Mouse (Mus musculus) cerebellum, adult 18-20 months (tissue): Measurements from ENCODE around the gene Pkmyt1.
A peak's percentile ranks its signal among the peaks of the same experiment; 100 is the strongest.

ENCODE experiments used
- DNase-seq, 2 experiments: peaks; one replicate each; pipeline ENCODE4 v3.0.0; 2021

The Pkmyt1 gene

DNA sequence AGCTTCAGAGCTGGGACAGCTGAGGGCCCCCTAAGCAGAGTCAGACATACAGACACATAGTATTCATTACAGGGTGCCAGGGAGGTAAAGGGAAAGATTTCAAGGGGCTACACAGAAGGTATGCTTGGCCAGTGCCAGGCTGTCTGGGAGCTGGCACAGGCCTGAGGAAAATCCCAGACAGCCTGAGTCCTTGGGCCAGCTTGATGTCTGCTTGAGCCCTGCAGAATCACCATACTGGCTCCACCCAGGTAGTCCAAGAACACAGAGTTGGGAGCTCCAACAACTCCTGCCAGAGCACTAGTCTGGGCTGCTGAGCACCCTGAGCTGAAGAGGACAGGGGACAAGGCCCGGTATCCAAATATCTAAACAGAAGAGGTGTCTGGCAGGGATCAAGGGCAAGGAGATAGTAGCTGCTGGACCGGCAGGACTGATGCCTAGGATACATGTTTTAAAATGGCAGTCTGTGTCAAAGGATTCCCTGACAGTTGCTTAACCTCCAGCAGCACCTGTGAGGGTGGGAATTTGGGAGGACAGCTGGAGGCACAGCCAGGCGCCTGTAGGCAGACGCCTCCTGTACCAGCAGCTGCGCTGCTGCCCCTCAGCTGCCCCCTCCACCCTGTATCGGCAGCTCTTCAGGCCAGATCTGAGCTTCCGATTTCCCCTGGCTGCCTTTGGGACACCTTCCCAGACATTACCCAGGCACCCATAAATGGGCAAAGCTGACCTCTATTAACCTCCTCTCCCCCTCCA, 3.6 kb upstream of the Pkmyt1 start, which contains the start of gene 1520401A03Rik:
TSS of gene 1520401A03Rik (minus strand) at position 408 of the 750 bp plus-strand sequence.
- no peak for DNase-seq

DNA sequence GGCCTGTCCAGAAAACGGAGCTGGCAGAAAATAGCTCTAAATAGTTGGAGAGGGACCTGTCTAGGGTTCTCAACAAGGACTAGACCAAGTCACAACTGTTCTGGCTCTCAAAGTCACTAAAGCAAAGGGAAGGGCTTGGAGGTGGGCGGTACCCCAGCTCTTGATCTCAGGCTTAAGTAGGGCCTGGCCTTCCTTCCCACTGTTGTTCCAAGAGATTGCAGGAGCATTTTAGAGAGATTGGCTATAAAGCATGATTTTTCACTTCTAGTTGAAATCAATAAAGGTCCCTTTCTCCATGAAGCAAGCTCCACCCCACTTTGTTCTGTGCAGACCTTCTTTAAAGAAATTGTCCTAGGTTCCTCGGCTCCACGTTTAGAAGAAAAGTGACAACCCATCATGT, 659 bp upstream of the Pkmyt1 start:
- no peak for DNase-seq

DNA sequence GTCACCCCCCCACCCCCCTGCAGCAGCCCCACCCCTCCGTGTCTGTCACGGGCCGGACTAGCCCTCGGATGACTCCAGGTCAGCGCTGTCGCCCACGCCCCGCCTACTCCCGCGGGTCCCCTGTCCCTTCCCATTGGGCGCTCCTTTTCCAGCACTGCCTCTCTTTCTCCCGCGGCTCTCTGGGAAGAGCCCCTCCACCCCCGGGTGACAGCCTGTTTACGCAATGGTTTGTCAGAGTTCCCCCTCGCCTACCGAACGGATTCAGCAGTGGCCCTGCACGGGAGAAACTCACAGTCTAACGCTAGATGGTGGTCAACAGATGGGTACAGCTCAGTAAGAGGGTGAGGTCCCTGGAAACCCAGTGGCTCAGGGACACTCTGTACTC, 614 bp downstream of the Pkmyt1 start:
- DNase-seq: peak; percentile 66 to 76

DNA sequence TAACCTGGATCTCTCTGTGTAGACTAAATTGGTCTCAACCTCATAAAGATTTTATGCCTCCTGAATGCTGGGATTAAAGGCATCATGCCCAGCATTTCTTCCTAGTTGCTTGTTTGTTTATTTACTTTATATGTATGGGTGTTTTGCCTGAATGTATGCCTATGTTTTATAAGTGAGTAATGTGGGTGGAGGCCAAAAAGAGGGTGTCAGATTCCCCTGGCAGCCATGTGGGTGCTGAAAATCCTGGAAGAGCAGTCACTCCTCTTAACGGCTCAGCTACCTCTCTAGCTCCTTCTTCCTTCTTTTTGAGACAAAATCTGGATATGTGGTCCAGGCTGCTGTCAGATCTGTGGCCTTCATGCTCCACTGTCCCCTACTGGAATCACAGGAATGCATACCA, 4.3 kb downstream of the Pkmyt1 start:
- no peak for DNase-seq

DNA sequence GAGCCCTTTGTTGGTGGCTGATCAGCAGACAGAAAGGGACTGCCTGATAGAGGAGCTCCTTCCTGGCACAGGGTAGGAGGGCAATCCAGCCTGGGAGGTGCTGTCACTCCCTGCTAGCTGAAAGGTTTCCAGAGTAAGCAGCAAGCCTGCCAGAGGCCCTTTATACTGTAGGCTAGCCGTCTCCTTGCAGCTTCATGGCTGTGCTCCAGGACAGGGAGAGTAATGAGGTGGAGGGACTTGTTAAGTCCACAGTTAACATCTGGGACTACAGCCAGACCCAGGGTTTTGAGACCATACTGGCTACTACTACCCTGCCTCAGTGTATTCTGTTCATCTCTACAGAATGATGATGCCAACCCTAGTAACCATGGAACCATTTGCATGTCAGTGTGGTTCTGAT, 8.2 kb downstream of the Pkmyt1 start:
- no peak for DNase-seq

DNA sequence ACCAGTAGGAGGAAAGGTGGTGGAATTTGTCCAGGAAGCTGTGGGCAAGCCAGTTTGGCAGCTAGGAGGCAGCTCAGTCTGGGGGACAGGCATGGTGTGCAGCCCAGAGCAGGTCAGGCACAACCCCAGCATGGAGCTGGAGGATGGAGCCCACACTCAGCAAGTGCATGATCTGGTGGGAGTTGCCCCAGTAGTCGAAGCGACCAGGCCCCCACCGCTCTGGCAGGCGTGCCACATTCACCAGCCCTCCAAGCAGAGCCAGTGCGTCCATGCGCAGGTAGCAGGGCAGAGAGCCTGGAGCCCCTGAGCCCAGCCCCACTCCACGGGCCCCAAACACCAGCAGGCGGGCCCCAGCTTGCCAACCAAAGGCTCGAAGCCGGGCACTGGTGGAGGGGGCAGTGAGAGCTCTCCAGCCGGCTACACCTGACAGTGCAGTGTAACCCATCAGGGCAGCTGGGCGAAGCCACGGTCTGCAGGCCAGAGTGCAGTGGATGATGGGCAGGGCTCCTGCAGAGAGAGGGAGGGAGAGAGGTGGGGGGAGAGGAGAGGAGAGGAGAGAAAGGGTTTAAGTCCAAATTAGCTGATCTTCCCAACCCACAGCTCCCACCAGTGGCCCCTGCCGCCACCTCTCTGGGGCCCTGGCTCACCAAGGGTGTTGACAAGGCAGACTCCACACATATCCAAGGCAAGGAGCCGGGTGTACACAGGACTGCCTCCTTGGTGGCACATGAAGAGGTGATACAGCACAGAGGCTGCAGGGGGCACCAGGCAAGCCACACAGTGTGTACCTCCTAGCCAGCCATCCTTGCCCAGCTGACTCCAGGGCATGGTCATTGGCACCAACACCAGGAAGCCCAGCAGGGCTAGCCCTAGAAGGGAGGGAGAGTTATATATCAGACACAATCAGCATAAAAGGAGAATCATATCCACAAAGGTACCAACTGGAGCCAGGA, 11.6 kb downstream of the Pkmyt1 start:
- peak; percentile 37 to 46 for DNase-seq

DNA sequence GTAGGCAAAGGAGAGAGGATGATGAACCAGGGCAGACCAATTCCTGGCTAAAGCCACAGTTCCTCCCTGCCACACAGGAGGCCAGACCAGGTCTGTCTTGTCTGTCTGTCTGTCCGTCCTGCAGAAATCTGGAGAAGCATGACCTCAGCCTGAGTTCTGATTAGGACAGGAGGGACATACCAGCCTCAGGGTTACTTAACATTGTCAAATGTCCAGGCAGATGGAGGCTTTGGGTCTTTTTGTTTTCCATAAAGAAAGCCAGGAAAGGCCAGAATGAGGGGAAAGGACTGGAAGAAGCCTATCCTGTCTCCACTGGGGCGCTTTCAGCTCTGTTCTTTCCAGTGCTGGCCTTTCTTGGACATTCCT, 12.7 kb downstream of the Pkmyt1 start:
- DNase-seq: no peak

DNA sequence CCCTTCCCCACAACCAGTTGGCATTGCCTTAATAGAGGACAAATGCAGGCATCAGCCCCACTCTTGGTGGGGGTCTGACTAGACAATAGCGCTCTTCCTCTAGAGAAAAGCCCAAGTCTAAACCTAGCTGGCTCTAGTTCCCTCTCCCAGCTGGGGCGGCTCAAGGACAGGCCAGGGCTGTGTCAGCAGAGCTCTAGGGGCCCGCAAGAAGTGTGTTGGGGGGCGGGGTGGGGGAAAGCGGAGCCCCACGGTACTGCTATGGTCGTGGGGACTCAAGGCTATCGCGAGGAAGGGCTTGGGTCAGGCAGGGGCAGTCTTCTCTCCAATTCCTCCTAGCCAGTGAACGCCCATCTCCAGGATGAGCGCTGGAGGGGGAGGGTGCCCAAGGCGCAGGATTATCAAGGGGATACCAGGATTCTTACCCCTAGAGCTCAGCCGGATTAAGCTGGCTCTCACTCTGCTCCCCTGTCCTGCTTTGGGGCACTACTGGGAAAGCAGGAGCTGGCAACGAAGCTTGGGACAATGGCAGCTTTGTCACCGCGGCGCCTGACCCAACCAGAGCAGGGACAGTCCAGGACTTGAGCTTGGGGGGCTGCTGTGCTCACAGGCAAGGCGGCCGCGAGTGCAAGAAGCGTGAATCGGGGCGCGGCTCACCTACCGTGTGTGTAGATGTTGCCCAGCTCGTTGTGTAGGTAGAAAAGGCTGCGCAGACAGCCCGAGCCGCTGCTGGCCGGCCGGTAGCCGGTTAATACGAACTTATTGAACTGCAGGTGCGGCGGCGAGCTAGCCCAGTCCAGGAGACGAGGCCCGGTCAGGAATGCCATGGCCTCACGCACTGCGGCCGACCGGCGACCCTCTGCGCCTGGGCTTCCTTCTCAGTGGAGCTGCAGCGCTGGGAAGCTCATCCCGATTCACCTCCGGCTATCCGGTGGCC, 13.3 kb downstream of the Pkmyt1 start:
- peak; percentile 32 to 49 for DNase-seq

DNA sequence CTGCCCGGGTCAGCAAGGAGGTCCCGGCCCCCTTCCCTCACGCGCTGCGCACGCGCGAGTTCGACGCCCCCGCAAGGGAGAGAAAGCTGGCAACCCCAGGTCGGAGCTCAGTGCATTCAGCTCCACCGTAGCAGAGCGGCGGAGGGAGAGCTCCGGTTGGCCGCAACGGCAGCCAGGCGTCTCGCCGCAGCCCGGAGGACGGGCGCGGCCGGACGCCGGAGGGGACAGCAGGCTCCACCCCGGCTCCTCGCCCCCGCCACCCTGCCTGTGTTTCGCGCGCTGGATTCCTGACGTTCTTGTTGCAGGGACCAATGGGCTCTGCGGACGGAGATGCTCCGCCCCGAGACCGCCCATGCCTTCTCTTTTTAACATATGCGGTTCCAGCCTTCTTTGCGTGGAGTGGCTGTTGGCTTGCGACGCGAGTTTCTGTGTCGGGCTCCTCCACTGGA, 14.0 kb downstream of the Pkmyt1 start:
- DNase-seq: peak; percentile 93 to 97

DNA sequence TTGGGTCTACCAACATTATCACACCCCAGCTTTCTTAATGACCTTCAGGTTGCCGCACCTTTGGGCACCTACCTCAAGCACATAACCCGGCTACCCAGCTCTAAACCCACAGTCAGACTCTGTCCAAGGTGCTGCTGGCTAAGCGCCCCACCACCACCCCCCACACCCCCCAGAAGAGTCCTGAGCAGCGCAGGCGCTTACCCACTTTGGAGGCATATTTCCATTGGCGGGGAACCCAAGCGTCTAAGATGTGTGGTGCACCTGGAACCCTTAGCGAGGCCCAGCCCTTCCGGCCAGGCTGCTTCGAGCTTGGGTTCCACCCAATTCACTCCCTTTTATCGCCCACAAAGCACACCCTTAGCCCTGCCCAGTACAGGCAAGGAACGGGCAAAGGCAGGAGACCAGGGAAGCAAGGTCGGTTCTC, 14.5 kb downstream of the Pkmyt1 start, which contains the start of gene Paqr4:
TSS of gene Paqr4 (minus strand) at position 270 of the 424 bp plus-strand sequence.
- peak in 1 of 2 experiments; percentile 43 for DNase-seq

DNA sequence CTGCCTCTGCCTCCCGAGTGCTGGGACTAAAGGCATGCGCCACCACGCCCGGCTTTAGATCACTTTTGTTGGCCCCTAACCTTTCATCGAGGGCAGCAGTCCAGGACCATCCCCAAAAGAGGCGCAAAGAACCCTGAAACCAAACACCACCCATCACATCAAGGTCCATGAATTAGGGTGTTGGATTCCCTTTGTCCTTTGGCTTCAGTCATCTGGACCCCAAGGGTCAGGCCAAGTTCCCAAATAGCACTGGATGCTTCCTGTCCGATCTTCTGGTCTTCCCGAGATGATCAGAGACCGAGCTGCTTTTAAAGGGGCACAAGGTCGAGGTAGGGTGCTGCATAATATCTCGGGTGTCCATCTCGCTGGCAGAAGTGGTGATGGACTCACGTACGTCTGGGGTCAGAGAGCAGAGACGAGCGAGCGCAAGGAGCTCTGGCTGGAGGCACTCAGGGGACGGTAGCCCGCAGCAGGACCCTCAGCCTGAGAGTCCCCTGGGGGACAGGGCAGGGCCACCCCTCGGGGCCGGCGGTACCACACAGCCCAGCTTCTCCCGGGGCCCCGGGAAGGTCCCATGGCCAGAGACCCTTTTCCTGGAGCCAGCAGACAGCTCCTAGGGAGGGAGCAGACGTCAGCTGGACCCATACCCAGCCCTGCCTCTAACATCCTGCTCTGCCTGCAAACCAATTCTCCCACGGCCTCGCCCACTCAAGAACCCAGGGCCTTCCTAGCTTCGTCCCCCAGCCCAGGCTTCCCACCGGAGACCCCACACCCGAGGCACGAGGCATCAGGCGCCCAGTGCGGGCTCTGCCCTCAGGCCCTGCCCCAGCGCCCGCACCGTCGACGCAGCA, 15.4 kb downstream of the Pkmyt1 start:
- DNase-seq: peak in 1 of 2 experiments; percentile 30

DNA sequence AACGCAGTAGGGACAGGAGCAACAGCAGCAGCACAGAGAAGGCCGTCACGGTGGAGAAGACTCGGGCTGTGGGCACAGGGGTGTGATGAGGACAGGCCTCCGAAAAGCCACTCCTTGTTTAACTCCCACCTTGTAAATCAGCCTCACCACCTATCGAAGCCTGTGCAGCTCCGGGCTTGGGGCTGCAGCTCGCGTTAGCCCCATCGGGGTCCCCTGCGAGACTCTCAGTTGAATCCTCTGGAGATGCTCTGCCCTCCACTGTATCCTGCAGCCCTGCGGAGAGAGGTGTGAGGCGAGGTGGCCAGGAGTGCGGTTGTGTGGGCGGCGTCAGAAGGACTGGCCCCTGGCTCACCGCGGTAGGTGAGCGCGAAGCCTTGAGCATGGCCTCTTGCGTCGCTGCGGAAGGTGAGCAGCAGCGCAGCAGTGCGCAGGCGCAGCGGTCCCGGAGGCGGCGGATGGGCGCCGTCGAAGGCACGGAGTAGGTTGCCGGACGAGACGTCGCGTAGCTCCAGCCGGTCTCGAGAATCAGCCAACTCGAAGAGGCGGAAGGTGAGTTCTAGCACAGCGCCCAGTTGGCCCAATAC, 16.2 kb downstream of the Pkmyt1 start:
- peak; percentile 35 to 53 for DNase-seq

DNA sequence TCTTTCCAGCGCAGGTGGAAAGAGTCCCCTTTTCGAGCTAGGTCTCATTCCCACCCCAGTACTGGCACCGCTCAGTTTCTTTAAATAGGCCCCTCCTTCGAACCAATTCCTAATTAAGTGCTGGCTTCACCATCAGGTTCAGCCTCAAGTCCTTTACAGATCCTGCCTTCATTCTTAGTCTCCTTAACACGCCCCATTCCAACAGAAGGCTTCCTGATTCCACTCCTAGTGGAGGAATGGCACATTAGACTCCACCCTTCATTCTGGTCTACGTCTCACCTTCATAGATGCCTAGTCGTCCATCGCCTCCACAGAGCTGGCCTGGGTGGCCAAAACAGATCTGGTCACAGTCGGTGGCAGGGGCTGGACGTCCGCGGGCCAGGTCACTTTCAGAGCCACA, 16.8 kb downstream of the Pkmyt1 start:
- DNase-seq: no peak

DNA sequence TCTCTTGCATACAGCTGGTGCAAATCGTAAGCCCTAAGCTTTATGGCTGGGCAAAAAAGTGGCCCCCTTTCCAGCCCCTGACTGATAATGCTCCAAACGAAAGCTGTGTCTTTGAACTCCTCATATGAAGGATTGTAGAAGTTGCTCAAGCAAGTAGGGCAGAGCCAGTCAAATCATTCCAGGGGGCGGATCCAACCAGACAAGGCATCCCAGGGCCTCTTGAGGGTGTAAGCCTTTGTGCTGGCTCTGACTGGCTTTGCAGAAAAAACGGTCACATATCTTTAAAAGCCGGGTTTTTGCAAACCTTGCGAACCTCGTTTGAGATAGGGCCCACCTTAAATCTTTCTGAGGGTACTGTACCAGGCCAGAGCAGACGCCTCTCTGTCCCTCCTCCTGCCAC, 17.9 kb downstream of the Pkmyt1 start:
- DNase-seq: no peak

DNA sequence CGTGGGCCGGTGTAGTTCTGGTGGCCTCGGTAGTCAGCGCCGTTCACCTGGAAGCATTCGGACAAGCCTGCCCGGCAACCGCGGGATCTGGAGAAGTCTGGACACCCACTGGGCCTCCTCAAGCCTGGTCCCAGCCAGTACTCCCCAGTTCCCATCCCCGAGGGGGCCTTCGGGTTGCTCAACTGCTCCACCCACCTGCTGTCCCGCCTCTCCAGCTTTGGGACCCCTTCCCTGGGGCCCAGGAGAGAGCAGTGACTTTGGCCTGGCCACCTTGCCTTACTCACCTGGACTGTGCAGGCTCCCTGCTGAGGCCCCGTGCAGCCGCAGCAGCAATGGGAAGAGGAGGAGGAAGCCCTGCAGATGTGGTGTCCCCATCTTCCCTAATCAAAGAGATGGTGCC, 18.5 kb downstream of the Pkmyt1 start:
- DNase-seq: no peak

DNA sequence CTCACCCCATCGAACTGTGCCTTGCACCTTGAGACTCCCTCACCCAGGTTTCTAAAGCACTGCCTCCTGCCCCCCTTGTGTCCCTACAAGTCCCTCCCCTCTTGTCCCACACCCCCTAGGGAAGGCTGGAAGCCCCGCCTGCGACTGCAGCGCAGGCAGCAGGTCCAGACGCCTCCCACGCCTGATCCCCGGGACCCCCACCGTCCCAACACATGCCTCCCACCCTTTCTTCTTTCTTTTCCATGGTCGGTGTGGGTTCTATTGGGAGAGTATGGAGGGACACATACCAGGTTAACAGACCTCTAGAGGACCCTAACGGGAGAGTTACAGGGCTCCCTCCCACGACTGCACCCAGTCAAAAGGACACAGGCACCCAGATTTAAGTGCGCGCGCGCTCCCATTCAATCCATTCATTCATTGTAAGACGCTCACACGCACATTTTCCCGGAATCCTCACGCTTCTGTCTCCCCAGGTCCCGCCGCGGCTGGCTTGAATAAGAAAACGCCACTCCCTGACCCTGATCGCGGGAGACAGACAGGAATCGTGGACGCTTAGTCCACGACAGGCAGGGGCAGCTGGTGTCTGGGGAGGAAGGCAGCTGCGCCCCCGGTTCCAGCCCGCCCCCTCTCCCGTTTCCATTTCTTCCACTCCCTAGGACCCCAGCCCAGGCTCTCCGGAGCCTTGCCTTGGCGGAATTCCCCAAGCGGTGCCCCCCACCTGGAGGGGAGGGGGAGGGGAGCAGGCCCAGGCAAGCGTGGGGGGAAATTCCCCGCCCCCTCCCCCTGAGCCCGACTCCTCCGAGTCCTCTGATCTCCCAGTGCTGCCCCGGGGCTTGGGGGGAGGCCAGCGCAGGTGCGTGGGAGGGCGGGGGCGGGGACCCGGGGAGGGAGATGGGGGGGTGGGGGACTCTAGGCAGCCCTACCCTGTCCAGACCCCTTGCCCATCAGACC, 19.4 kb downstream of the Pkmyt1 start, which contains the start of gene Kremen2:
TSS of gene Kremen2 (minus strand) at position 533 of the 951 bp plus-strand sequence.
- peak in 1 of 2 experiments; percentile 26 for DNase-seq

DNA sequence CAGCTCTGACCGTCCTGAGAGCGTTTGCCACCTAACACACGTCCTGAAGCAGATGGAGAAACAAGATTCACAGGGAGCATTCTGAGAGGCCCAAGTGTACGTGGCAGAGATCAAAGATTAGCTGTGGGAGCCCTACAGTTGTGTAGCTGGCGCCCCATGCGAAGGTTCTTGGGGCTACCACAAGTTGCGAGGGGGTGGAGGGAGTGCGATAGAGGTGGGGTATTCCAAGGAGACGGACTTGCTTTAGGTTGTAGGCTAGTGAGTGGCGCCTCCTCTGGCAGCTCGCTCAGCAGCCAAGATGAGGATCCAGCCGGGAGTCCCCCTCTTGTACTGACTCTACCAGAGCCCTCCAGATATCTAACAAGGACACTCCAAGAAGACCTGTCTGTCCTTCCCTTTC, 20.2 kb downstream of the Pkmyt1 start:
- peak; percentile 34 to 36 for DNase-seq

DNA sequence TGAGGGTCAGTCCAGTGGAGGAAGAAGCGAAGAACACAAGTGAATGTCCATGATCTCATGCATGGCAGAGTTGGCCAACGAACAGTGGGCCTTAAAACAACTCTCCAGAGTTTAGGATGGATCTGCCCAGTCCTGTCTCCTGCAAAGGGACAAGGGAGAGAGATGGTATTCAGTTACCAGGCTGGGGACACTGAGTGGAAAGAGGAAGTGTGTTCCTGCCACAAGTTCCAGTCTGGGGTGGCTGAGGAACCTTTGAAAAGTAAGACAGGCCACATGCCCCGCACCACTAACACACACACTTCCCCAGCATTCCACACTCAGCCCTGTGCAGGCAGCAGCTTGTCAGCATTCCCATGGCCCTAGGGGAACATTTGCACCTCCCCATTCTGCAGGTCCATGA, 20.6 kb downstream of the Pkmyt1 start:
- DNase-seq: no peak

DNA sequence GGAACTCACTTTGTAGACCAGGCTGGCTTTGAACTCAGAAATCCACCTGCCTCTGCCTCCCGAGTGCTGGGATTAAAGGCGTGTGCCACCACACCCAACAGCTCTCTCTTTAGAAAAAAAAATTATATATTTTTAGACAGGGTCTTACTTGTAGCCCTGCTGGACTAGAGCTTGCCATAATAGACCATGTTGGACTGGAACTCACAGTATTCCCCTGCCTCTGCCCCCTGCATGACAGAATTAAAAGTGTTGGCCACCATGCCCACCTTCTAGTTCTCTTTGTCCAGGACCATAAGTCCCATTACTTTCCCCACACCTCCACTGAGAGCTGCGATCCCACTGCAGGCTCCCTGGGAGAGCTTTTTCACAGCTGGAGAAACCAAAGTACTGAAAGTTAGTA, 21.3 kb downstream of the Pkmyt1 start:
- DNase-seq: no peak

DNA sequence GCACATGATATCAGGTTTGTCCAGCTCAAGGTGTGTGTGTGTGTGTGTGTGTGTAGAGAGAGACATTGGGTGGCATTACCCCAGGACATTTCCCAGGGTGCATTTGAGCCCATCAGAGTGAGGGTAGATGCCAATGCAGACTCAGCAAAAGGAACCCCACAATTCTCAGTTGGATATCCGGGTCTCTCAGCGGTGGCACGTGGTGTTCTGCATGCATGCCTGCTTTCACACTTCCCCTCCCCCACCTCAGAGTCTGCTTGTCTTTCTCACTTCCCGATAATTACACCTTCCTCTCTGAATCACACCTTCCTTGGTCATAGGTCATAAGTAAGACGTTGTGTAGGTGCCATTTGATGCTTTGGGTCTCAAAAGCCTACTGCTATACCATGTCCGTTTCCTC, 21.9 kb downstream of the Pkmyt1 start:
- DNase-seq: no peak
